Mouse (Mus musculus) lung, postnatal 10 days (tissue): Measurements from ENCODE around the gene Olfr156.
"Not testable (repeated sequence)": the region's sequence is repeated elsewhere in the genome, so short reads cannot be mapped to it uniquely, and the experiment has no call there.

Experiments used
- DNase-seq: peaks from one replicate; pipeline ENCODE4 v3.0.0; 2021

Gene Olfr156

GRCm38 (mm10) chr4:43823845-43824337 is at the start of gene Olfr156:
Gene Olfr156 (minus strand): TSS chr4:43823895.
- peak; percentile 70 for DNase-seq

DNA sequence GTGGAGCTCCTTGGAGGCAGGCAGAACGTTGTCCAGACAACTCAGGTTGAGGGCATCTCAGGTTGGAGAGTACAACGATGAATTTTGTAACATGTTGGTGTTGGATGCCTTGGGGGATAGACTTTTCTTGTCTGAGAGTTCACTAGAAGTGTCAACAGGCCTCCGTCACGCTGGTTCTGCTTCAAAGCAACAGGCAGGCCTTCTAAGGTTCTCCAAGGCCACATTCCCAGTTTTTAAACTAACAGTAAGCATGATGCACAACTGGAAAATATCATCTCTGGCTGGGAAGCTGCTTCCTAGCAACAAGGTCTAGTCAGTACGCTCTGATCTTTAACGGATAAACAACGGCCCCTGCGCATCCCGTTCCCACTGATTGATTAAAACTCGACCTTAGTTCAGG is 46.1 kb upstream of the Olfr156 start:
- DNase-seq: peak; percentile 19

- no peak for DNase-seq
Observed at GRCm38 (mm10) chr4:43863298-43863697, 39.6 kb upstream of the Olfr156 start.

DNA sequence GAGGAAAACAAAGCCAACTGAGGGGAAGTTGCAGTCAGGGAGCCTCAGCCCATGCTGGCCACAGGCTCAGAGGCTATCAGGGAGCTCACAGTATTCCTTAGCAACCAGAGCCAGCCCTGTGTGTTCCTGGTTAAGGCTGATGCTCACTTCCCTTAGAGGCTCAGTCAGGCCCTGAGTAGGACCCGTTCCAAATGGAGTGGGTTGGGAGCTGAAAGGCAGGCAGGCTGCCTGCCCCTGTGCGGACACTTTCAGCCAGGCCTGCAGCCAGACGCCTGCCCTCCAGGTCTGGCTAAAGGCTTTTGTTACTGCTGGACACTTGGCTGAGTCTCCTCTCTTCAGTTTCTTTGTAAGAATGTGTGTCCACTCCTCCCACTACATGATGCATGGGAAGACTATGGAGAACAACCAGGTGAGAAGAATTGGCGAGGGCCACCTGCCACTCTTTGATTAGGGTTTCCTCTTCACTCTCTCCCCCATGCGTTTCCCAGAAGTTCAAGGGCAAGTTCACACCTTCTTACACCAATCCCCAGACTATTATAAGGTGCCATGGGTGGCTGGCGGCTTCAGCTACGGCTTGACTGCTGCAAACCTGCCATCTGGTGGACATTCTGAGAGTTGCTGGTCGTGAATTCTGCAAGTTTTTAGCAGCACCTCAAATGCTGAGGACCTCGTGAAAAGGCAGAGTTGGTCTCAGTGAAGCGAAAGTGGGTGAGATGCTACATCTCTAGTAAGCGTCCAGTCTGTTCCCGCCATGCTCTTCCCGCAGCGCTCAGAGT is 37.2 kb upstream of the Olfr156 start:
- peak; percentile 82 for DNase-seq

DNA sequence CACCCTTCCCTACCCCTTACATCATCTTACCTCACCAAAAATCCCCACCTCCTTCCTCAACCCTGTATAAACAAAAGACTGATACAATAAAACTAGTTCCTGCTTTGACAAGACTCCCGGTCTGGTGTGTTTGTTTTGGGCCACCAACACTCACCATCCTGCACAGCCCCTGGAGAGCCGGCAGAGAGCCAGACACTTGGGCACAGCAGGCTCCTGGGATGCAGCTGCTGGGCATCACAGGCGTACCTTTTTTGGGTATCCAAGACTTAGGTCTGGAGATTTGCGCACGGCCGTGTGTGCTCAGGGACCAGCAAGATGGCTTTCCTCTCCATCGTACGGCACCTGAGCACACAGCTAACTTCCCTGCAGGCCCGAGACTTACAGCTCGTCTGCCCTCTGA is 36.2 kb upstream of the Olfr156 start:
- DNase-seq: no peak

- no peak for DNase-seq
Observed at GRCm38 (mm10) chr4:43854101-43854500, 30.4 kb upstream of the Olfr156 start.

GRCm38 (mm10) chr4:43851265-43851664 is 27.6 kb upstream of the Olfr156 start, which contains the start of gene Olfr155:
Gene Olfr155 (plus strand): TSS chr4:43851565.
- no peak for DNase-seq

GRCm38 (mm10) chr4:43840101-43840500 is 16.4 kb upstream of the Olfr156 start, which contains the start of gene Olfr157:
Gene Olfr157 (minus strand): TSS chr4:43840201.
- no peak for DNase-seq

- no peak for DNase-seq
Observed at GRCm38 (mm10) chr4:43838326-43838725, 14.6 kb upstream of the Olfr156 start.

DNA sequence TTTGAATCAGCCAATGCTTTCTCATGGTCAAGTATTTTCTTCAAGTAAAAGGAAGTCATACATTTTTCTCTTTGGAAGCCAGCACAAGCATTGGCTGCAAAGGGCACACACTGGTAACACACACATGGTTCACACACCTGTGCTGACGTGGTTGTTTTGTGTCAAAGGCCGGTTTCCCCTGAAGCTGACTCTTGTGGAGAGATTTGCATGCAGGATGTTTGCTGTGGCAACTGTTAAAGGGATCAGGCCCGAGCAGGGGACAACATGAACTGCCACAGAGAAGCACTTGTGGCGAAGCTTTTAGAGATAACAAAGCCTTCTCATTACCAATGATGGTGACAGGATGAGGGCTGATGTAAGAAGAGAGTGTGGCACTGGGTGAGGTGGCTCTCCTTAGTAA is 11.1 kb upstream of the Olfr156 start:
- no peak for DNase-seq

DNA sequence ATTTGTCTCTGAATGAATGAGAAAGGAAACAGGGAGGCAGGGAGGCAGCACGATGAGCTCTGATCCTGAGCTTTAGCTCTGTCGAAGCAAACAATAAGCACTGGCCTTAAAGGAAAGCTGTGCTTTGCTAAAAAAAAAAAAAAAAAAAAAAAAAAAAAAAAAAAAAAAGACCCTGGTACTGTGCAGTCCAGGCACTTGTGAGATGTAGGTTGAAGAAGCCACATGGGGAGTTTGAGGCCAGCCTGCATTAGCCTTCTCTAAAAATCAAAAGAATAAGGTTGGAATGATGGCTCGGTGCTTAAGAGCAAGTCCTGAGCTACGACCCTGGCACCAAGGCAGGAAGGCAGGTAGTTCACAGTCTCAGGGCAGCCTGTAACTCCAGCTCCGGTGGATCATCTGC is 10.1 kb upstream of the Olfr156 start:
- DNase-seq: no peak

DNA sequence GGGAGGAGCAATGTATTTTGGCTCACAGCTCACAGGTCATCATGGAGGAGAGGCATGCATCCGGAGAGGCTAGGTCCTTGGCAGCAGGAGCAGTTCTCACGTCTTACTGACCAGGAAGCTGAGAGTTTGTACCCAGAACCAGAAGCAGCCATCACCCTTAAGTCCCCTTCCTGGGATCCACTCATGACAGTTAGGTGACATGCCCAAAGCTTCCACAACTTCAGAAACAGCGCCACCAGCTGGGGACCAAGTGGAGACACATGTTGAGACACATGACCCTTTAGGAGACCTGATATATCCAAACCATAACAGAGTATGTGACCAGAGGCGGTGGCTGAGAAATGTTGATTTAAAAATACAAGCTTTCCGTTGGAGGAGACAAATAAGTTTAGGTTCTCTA is 8.3 kb upstream of the Olfr156 start:
- DNase-seq: no peak

DNA sequence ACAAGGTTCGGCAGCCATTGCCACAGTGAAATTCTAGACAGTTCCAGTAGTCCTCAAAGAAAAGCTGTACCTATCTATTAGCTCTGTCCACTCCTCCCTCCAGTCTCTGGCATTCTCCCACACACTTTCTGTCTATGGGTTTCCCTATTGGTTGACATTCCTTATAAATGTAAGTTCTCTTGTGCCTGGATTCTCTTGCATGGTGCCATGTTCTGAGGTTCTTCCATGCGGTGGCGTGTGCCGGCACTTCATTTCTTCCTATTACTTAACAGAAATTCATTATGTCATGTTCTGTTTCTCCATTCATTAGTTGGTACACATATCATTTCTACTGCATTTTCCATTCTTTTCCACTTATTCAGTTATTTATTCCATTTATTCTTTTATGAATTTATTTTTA is 5.1 kb upstream of the Olfr156 start:
- no peak for DNase-seq

GRCm38 (mm10) chr4:43822896-43823550 is 672 bp downstream of the Olfr156 start:
- no peak for DNase-seq

DNA sequence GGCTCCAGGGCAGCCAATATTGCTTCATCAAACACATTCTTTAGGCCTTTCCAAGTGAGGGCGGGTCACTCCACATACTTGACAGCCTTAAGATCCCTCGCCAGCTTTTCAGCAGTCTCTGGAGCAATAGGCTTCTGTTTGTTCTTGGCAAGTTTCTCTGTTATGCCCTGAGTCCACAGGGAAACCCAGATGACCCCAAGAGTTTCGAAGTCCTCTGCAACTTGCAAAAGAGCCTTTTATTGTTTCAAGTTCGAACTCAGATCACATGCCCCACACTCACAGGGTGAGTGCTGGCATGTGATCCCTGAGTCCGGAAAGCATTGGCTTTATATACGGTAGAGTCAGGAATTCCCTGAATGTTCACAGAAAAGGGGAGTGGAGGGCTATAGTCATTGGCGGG is 24.8 kb downstream of the Olfr156 start:
- DNase-seq: peak; percentile 61

DNA sequence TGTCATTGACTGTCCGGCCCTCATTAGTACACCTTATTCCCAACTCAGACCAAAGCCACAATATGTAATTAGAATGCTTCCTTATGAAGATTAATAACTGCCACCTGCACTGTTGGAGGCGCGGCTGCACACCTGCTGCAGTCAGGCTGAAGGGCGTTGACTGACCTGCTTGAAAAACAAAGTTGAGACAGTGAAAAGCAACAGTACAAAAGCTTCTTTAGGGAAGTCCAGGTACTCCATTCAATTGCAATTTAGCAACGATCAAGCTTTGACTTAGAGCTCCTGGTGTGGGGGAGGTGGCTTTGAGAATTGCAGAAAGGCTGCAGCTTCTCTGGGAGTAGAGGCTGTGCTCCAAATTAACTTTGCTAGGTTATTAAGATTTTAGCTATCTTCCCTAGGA is 27.9 kb downstream of the Olfr156 start:
- DNase-seq: not testable (repeated sequence)

GRCm38 (mm10) chr4:43795296-43795695 is 28.4 kb downstream of the Olfr156 start:
- DNase-seq: no peak

DNA sequence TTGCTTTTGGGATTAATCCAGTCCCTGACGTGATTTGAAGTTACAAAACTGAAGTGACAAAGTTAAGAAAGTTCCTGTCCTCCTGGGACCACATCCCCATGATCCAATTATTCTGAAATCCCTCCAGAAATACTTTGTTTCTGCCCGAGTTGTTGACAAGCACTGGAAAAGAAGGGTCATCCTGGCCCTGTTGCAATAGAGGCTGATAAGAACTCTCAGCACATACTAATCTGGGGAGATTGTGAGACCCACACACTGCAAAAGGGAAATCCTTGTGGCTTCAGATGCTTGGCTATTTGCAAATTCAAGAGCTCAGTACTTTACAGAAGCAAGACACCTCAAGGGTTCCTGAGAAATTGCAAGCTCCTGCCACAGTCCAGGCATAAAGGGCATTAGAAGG is 51.4 kb downstream of the Olfr156 start:
- DNase-seq: no peak

GRCm38 (mm10) chr4:43771626-43772025 is 52.1 kb downstream of the Olfr156 start:
- DNase-seq: peak; percentile 24

DNA sequence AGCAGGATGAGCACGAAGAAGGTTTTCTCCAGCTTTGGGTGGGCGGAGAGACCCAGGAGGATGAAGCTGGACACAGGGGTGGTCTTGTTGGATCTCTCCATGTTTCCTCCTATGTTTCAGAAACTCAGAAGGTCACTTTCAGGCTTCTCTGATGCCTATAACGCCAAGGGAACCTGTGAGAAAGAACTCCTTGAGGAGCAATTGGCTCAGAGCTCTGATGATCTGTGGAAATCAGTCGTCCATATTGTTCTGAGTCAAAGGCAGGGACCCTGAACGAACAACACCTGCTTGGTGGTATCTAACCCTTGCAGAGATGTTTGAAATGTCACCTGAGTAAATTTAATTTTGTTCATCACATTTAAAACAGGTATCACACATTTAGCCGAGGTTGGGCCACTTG is 52.8 kb downstream of the Olfr156 start, which contains the start of gene Olfr159:
Gene Olfr159, minus strand, starts transcription at position 101 of the 400 bp plus-strand sequence.
- no peak for DNase-seq
